Mouse (Mus musculus): ENCODE measurements around the gene Lbhd1. TPM values are rescaled to one million over a fixed set of nuclear protein-coding genes. Genes with fewer than 3 reads are reported as not detected.

Gene Lbhd1
- polyA plus RNA-seq, 1 experiment from 2014 or later: 38.0 TPM

GRCm38 (mm10) chr19:8844371-8845129, 39.0 kb upstream of the Lbhd1 start:
- H3K36me3 ChIP-seq (ENCODE audit: control insufficient read depth, insufficient read depth, low read length): peaks cover 61% of the 10 kb centered on the region
- DNase-seq: peak; percentile 92
- H3K4me2 ChIP-seq (ENCODE audit: low read length): no peak overlapping the region
- no peak overlapping the region for H3K9ac ChIP-seq (replicated peaks; ENCODE audit: low read length)
- 48% methylated on average over 5 of the region's 5 CpGs for WGBS
- H3K4me1 ChIP-seq (ENCODE audit: control insufficient read depth, insufficient read depth, low read length): peaks cover 14% of the 10 kb centered on the region
- H3K27me3 ChIP-seq (ENCODE audit: control insufficient read depth, insufficient read depth, low read length): no peaks in the 10 kb centered on the region
- H3K9me3 ChIP-seq (ENCODE audit: control insufficient read depth, low read length): no peaks in the 10 kb centered on the region
- no peak overlapping the region for H3K4me3 ChIP-seq (replicated peaks; ENCODE audit: low read depth, low read length)
- H3K27ac ChIP-seq (replicated peaks; ENCODE audit: low read depth, low read length): no peak overlapping the region
- ATAC-seq (ENCODE audit: low FRiP score, low TSS enrichment): no peak

DNA sequence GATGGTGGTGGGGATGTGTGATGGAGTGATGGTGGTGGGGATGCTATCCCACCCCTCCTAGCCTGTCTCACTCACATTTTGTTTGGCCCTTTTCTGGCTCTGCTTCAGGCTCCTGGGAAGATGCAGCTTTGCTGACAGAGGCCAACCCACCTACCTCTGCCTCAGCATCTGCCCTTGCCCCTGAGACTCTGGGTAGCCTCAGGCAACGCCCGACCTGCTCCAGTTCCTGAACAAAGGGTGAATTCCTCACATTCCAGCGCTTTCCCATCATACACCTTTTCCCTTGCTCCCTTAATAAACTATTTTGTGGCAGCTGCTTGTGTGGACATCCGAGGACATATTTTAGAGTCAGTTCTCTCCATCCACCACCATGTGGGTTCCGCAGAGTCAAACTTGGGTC, 35.2 kb upstream of the Lbhd1 start:
- Histone ChIP-seq H3K4me2 (ENCODE audit: low read length) (no peak overlapping the region), H3K27ac (replicated peaks; ENCODE audit: low read depth, low read length) (no peak overlapping the region), H3K4me1 (ENCODE audit: control insufficient read depth, insufficient read depth, low read length) (no peaks in the 10 kb centered on the region), H3K36me3 (ENCODE audit: control insufficient read depth, insufficient read depth, low read length) (peaks cover 50% of the 10 kb centered on the region), H3K27me3 (ENCODE audit: control insufficient read depth, insufficient read depth, low read length) (no peaks in the 10 kb centered on the region), H3K9me3 (ENCODE audit: control insufficient read depth, low read length) (no peaks in the 10 kb centered on the region), H3K4me3 (replicated peaks; ENCODE audit: low read depth, low read length) (no peak overlapping the region), H3K9ac (replicated peaks; ENCODE audit: low read length) (no peak overlapping the region)
- DNase-seq (no peak), ATAC-seq (ENCODE audit: low FRiP score, low TSS enrichment) (no peak)
- 80% methylated on average over 5 of the region's 5 CpGs for WGBS

DNA sequence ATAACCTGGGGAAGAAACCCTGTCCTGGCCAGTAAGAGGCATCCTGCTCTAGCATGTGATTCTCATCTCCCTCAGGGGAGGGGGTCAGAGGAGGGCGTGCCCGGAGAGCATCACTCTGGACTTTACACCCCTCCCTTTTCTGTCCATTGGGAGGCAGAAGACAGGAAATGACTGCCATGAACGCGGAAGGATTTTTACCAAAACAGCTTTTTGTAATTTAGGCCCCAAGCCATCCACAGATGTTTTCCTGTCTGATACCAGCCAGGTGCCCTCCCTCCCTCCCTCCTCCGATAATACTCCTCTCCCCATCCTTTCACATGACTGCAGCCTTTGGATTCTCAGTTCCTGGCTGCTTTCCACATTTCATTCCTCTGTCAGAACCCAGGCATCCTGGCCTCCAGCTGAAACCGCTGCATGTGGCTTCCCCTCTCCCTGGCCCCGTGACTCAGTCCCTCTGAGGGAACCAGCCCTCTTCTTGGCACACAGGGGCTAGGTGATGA, 33.1 kb upstream of the Lbhd1 start, which contains the start of gene Lrrn4cl:
Gene Lrrn4cl (plus strand): TSS at position 367 of the 500 bp plus-strand sequence.
- 39% methylated on average over 7 of the region's 7 CpGs for WGBS
- Histone ChIP-seq H3K4me3 (replicated peaks; ENCODE audit: low read depth, low read length) (no peak within 1 kb of the TSS), H3K4me2 (ENCODE audit: low read length) (no peak within 1 kb of the TSS), H3K27me3 (ENCODE audit: control insufficient read depth, insufficient read depth, low read length) (no peaks in the 10 kb centered on the region), H3K9ac (replicated peaks; ENCODE audit: low read length) (no peak within 1 kb of the TSS), H3K27ac (replicated peaks; ENCODE audit: low read depth, low read length) (no peak within 1 kb of the TSS), H3K36me3 (ENCODE audit: control insufficient read depth, insufficient read depth, low read length) (peaks cover 37% of the 10 kb centered on the region), H3K4me1 (ENCODE audit: control insufficient read depth, insufficient read depth, low read length) (no peaks in the 10 kb centered on the region), H3K9me3 (ENCODE audit: control insufficient read depth, low read length) (no peaks in the 10 kb centered on the region)
- DNase-seq: peak; percentile 9
- ATAC-seq (ENCODE audit: low FRiP score, low TSS enrichment): no peak

GRCm38 (mm10) chr19:8851639-8852038, 31.9 kb upstream of the Lbhd1 start:
- ATAC-seq (ENCODE audit: low FRiP score, low TSS enrichment): no peak
- WGBS: 50% methylated on average over 7 of the region's 7 CpGs
- no peak overlapping the region for H3K9ac ChIP-seq (replicated peaks; ENCODE audit: low read length)

GRCm38 (mm10) chr19:8852236-8852928, 31.1 kb upstream of the Lbhd1 start:
- no peaks in the 10 kb centered on the region for H3K27me3 ChIP-seq (ENCODE audit: control insufficient read depth, insufficient read depth, low read length)
- 63% methylated on average over 10 of the region's 10 CpGs for WGBS
- no peak overlapping the region for H3K27ac ChIP-seq (replicated peaks; ENCODE audit: low read depth, low read length)
- DNase-seq: no peak
- ATAC-seq (ENCODE audit: low FRiP score, low TSS enrichment): no peak
- no peak overlapping the region for H3K4me3 ChIP-seq (replicated peaks; ENCODE audit: low read depth, low read length)
- H3K4me2 ChIP-seq (ENCODE audit: low read length): no peak overlapping the region
- H3K9me3 ChIP-seq (ENCODE audit: control insufficient read depth, low read length): no peaks in the 10 kb centered on the region
- no peaks in the 10 kb centered on the region for H3K4me1 ChIP-seq (ENCODE audit: control insufficient read depth, insufficient read depth, low read length)
- H3K9ac ChIP-seq (replicated peaks; ENCODE audit: low read length): no peak overlapping the region
- H3K36me3 ChIP-seq (ENCODE audit: control insufficient read depth, insufficient read depth, low read length): peaks cover 17% of the 10 kb centered on the region

More at GRCm38 (mm10) chr19:8851639-8852038, 31.9 kb upstream of the Lbhd1 start:
- Histone ChIP-seq H3K27ac (replicated peaks; ENCODE audit: low read depth, low read length) (no peak overlapping the region), H3K27me3 (ENCODE audit: control insufficient read depth, insufficient read depth, low read length) (no peaks in the 10 kb centered on the region), H3K36me3 (ENCODE audit: control insufficient read depth, insufficient read depth, low read length) (peaks cover 25% of the 10 kb centered on the region), H3K9me3 (ENCODE audit: control insufficient read depth, low read length) (no peaks in the 10 kb centered on the region), H3K4me2 (ENCODE audit: low read length) (no peak overlapping the region), H3K4me3 (replicated peaks; ENCODE audit: low read depth, low read length) (no peak overlapping the region), H3K4me1 (ENCODE audit: control insufficient read depth, insufficient read depth, low read length) (no peaks in the 10 kb centered on the region)
- no peak for DNase-seq

DNA sequence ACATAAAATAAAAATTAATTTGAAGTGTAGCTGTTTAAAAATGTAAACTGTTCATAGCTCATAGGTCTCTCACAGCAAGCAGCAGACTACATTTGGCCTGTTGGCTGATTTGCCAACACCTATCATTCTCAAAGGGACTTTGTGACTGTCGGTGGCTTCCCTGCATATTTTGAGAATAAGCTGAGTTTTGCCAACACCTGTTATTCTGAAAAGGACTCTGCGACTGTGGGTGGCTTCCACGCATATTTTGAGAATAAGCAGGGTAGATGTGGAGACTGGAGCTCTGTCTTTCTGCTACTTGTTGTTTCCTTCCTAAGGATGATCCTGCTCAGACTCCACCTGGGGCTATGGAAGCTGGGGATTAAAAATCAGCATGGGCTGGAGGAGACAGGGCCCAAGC, 30.4 kb upstream of the Lbhd1 start:
- DNase-seq (no peak), ATAC-seq (ENCODE audit: low FRiP score, low TSS enrichment) (no peak)
- no peak overlapping the region for H3K27ac ChIP-seq (replicated peaks; ENCODE audit: low read depth, low read length)
- H3K4me2 ChIP-seq (ENCODE audit: low read length): no peak overlapping the region
- WGBS: 85% methylated on average over 3 of the region's 3 CpGs
- H3K27me3 ChIP-seq (ENCODE audit: control insufficient read depth, insufficient read depth, low read length): no peaks in the 10 kb centered on the region
- H3K4me3 ChIP-seq (replicated peaks; ENCODE audit: low read depth, low read length): no peak overlapping the region
- H3K36me3 ChIP-seq (ENCODE audit: control insufficient read depth, insufficient read depth, low read length): peaks cover 11% of the 10 kb centered on the region
- H3K9ac ChIP-seq (replicated peaks; ENCODE audit: low read length): no peak overlapping the region
- H3K9me3 ChIP-seq (ENCODE audit: control insufficient read depth, low read length): no peaks in the 10 kb centered on the region
- no peaks in the 10 kb centered on the region for H3K4me1 ChIP-seq (ENCODE audit: control insufficient read depth, insufficient read depth, low read length)

- H3K9ac ChIP-seq (replicated peaks; ENCODE audit: low read length): no peak overlapping the region
- H3K9me3 ChIP-seq (ENCODE audit: control insufficient read depth, low read length): no peaks in the 10 kb centered on the region
- no peaks in the 10 kb centered on the region for H3K27me3 ChIP-seq (ENCODE audit: control insufficient read depth, insufficient read depth, low read length)
- H3K27ac ChIP-seq (replicated peaks; ENCODE audit: low read depth, low read length): no peak overlapping the region
- DNase-seq (peak; percentile 69), ATAC-seq (ENCODE audit: low FRiP score, low TSS enrichment) (no peak)
- 47% methylated on average over 4 of the region's 4 CpGs for WGBS
- H3K36me3 ChIP-seq (ENCODE audit: control insufficient read depth, insufficient read depth, low read length): no peaks in the 10 kb centered on the region
- H3K4me2 ChIP-seq (ENCODE audit: low read length): no peak overlapping the region
- H3K4me3 ChIP-seq (replicated peaks; ENCODE audit: low read depth, low read length): no peak overlapping the region
- H3K4me1 ChIP-seq (ENCODE audit: control insufficient read depth, insufficient read depth, low read length): no peaks in the 10 kb centered on the region
Measured at GRCm38 (mm10) chr19:8857689-8858088, 25.8 kb upstream of the Lbhd1 start.

GRCm38 (mm10) chr19:8859018-8859417, 24.5 kb upstream of the Lbhd1 start:
- ATAC-seq (ENCODE audit: low FRiP score, low TSS enrichment) (no peak), DNase-seq (peak; percentile 62)
- 12% methylated on average over 1 of the region's 1 CpGs for WGBS

More at GRCm38 (mm10) chr19:8859018-8859417, 24.5 kb upstream of the Lbhd1 start:
- Histone ChIP-seq H3K27ac (replicated peaks; ENCODE audit: low read depth, low read length) (no peak overlapping the region), H3K9me3 (ENCODE audit: control insufficient read depth, low read length) (no peaks in the 10 kb centered on the region), H3K4me3 (replicated peaks; ENCODE audit: low read depth, low read length) (no peak overlapping the region), H3K4me2 (ENCODE audit: low read length) (no peak overlapping the region), H3K4me1 (ENCODE audit: control insufficient read depth, insufficient read depth, low read length) (no peaks in the 10 kb centered on the region), H3K27me3 (ENCODE audit: control insufficient read depth, insufficient read depth, low read length) (no peaks in the 10 kb centered on the region), H3K36me3 (ENCODE audit: control insufficient read depth, insufficient read depth, low read length) (no peaks in the 10 kb centered on the region), H3K9ac (replicated peaks; ENCODE audit: low read length) (no peak overlapping the region)
